Mouse (Mus musculus) large intestine, adult 2 months (tissue): ENCODE measurements around the gene Lsamp. TPM values are rescaled to one million over a fixed set of nuclear protein-coding genes. Genes with fewer than 3 reads are reported as not detected.
"Not testable (repeated sequence)": the region's sequence is repeated elsewhere in the genome, so short reads cannot be mapped to it uniquely, and the experiment has no call there.

Source experiments
- DNase-seq: peaks from one replicate; pipeline ENCODE4 v3.0.0-alpha.2; 2012; ENCODE audit warnings: low read depth, low spot score
- WGBS: fragments of 180-500 bp; shearing (Covaris S2); methylation state at CpG from one replicate; pipeline ENCODE4 v1.1.7; 2018; 5-methylcytosine and 5-hydroxymethylcytosine counted together
- polyA plus RNA-seq: library from polyadenylated mRNA; depleted of rRNA; stranded (reverse); fragments of >200 nt; gene quantifications from 2 replicates; pipeline ENCODE4 v1.2.3, GENCODE M21; 2012

Gene Lsamp
- polyA plus RNA-seq, 1 experiment, result 0.53 TPM

DNA sequence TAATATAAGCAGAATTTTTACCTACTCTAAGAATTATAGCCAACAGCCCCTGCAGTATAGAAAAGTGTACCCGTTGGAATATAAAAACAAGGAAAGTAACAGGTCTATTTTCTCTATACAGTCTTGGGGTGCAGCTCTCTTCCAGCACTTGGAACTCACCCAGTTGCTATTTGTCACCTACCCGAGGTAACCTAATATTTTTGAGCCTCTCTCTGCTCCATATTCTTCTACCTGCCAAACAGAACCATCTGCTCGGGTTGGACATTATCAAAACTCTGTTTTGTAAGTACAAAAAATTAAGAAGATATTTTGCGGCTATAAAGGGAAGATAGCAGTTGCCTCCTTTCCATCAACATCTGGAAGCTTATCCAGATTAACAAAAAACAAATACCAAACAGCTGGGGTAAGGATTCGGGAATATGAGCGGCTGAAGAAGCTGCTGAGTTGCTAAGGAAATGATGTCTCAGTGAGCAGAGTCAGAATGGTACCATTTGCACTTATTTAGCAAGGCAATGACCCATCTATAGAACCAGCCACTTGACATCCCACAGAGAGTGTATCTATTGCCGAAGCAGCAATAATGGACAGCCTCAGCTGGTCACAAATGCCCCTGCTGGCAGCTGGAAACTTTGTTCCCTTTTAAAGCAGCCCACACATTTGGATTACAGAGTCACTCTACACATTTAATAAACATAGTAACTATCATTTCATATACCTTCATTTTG lies 1957.6 kb downstream of the Lsamp start:
- DNase-seq, result no peak

DNA sequence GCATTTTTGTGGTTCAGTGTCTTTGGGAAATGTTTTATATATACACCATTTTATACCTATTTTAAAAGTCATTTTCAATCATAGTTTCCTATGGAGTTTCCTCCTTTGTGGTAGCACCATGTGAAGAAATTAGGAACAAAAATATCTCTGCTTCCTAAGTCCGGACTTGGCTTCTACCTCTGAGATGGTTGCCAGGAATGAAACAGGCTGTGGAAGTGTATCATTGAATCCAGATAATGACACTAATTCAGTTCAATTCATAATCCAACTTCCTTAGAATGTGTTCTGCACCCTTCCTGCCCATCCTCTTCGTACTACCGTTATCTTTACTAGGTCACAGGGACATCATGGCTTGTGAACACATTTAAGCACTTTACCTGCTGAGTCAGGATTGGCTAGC lies 1973.7 kb downstream of the Lsamp start:
- no peak for DNase-seq
- WGBS, result 88% methylated on average over 3 of the region's 3 CpGs

More for the DNA sequence above, 1957.6 kb downstream of the Lsamp start:
- WGBS, result 73% methylated on average over 7 of the region's 7 CpGs

DNA sequence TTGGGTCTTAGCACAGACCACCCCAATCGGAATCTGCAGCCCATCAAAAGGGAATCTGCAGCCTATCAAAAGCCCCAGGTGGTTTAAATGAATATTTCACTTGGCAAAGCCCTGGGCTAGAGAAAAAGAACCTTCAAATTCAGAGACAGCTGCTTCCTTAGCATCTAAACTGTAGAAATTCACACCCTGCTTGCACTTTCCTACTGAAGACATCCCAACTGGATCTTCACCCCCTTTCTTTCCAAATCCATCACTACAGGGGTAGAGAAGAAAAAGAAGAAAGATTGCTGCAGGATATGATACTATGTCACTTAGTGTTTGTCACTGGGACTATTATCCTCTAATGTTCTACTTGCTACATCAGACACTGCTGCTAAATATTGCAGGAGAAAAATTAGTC lies 1981.5 kb downstream of the Lsamp start:
- WGBS, result 57% methylated on average over 1 of the region's 1 CpGs
- no peak for DNase-seq

DNA sequence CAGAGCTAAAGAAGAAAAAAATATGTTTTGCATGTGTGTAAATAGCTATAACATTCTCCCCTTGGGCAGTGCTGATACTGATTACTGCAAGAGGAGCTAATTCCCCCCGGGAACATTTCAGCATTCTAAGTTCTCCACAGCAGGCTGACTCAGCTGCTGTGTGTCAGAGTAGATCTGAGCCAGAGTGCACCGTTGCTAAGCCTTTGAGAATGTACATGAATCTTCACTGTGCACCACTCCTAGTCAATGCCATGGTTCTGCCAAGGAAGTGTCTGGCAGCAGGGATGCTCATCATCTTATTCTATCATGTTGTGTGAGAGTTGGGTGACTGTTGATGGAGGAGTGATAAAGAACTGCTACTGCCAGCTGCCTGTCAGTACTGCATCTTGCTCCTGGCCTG lies 1985.1 kb downstream of the Lsamp start:
- no peak for DNase-seq
- 54% methylated on average over 2 of the region's 2 CpGs for WGBS

DNA sequence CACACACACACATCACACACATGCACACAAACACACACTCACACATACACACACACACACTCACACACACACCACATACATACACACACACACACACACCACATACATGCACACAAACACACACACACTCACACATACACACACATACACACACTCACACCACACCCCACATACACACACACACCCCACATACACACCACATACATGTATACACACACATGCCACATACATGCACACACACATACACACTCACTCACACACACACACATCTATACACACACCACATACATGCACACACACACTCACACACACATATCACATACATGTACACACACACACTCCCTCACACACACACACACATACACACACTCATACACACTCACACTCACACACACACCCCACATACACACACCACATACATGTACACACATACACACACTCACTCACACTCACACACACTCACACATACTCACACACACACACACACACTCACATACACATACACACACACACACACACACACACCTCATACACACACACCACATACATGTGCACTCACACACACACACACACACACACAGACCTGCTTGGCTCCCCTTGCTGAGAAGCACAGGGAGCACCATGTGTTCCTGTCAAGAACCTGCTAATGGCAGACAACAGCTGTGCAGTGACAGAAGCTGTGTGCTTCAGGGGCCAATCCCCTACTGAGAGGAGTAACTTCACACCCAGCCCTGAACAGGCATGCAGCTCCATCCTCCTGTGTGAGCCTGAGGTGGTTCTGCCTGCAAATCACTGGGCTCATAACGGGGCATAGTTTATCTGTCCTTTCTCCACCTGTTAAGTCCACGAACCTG lies 1990.9 kb downstream of the Lsamp start:
- whole genome bisulfite sequencing, result 54% methylated on average over 2 of the region's 2 CpGs
- no peak for DNase-seq

DNA sequence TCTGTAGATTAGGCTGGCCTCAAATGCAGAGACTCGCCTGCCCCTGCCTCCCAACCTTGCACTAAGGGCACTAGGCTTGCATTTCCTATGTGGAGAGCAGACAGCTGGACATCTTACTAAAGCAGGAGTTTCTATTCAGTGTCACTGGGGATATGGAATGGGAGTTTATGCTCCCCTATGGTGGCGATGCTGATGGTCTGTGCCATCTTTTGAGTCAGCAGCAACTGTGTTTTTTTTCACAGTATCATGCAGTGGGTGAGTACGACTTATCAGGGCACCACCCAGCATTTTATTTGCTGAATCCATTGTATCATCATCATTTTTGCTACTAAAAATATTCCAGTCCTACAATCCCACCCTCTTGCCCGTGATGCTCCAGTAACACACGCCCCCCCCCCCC lies 1992.7 kb downstream of the Lsamp start:
- 72% methylated on average over 5 of the region's 5 CpGs for WGBS
- DNase-seq, result no peak

DNA sequence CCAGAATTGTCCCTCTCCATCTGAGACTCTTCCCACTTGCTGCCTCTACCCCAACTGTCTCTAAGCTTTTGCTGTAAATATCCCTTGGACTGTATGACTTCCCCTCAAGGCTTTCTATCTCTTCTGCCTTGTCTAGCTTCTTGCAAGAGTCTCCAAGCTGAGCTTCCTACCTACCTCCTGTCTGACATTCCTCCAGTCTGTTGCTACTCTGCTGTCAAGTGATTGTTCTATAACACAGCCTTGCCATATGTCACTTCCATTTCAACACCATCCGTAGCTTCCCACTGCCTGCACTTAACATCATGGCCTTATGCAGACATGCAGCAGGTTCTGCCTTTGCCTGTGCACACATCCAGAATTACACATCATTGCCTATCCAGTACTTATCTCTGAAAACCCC lies 2012.8 kb downstream of the Lsamp start:
- DNase-seq, result no peak
- WGBS, result 77% methylated on average over 1 of the region's 1 CpGs

DNA sequence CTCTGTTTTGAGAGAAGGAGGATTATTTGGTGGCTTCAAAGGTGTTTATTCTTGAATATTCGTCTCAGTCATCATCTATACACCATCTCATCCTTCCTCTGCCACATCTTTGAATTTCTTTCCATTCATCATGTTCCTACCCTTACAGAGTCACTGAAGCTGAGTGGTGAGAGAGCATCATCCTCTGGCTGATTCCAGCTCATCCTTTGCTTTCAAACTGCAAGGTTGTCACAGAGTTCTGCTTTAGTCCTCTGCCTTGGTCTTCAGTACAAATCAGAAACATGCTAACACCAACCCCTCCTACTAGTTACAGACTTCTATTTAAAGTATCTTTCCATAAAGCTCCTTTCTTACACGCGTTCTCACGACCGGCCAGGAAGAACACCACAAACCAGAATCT lies 2018.8 kb downstream of the Lsamp start:
- DNase-seq, result no peak
- 88% methylated on average over 5 of the region's 5 CpGs for WGBS

DNA sequence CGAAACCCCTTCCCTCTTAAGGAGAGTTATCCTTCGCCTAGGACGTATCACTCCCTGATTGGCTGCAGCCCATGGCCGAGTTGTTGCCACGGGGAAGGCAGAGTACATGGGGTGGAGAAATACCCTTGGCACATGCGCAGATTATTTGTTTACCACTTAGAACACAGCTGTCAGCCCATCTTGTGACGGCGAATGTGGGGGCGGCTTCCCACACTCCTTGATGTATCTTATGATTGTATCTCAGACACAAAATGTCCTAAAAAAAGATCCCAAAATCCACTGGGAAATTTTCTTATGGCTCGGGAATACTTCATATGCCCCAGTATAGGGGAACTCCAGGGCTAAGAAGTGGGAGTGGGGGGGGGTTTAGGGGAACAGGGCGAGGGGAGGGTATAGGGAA lies 2019.3 kb downstream of the Lsamp start:
- 87% methylated on average over 11 of the region's 11 CpGs for WGBS
- not testable (repeated sequence) for DNase-seq

DNA sequence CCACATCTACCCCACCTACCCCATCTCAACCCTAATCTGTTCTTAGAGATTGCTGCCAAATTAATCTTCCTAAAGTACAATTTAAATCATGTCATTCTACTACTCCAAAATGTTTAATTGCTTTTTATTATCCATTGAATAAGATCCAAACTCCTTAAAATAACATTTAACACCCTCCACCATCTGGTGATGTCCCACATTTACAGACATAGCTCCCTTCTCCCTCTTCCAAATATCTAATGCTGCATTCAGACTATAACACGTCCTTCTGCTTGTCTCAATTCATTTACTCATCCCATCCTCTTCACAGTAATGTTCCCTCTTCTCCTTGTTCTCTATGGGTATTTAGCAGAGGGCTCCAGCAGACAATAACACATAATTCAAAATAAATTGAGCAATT lies 2020.0 kb downstream of the Lsamp start:
- DNase-seq, result no peak
- WGBS, result 27% methylated on average over 1 of the region's 1 CpGs

DNA sequence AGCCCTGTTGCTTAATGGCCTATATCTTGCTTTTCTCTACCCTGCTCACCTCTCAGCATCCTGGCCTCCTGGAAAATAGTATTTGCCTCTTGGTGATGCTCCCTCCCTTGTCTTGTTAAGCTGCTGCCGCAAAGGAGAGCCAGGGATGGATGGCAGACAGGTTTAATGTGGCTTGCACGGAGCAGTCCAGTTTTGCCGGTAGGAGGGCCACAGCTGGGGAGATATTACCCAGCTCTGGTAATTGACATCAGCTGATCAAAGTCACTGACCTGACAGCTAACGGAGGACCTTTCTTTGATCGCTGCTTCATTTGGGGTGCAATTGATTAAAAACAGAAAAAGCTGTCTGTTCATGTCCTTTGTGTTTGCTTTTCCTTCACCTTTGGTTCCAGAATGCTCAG lies 2030.8 kb downstream of the Lsamp start:
- DNase-seq, result no peak
- WGBS, result 74% methylated on average over 5 of the region's 5 CpGs

DNA sequence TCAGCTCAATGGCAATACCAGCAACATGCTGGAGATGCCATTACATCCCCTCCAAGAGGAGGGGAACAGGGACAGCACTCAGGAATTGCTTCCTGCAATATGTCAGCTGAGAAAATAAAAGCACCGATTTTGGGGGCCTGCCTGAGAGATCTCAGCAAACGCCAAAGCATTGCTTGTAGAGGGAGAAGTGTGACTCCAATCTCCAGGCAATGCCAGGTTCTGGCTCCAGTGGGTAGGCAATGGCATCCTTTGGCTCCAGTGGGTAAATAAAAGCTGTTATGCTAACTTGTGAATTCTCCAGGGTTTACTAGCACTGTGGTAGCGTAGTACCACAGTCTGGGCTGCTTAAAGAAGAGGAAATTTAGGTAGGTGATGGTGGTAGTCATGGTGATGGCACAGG lies 2031.3 kb downstream of the Lsamp start:
- DNase-seq, result no peak
- 57% methylated on average over 3 of the region's 3 CpGs for WGBS

DNA sequence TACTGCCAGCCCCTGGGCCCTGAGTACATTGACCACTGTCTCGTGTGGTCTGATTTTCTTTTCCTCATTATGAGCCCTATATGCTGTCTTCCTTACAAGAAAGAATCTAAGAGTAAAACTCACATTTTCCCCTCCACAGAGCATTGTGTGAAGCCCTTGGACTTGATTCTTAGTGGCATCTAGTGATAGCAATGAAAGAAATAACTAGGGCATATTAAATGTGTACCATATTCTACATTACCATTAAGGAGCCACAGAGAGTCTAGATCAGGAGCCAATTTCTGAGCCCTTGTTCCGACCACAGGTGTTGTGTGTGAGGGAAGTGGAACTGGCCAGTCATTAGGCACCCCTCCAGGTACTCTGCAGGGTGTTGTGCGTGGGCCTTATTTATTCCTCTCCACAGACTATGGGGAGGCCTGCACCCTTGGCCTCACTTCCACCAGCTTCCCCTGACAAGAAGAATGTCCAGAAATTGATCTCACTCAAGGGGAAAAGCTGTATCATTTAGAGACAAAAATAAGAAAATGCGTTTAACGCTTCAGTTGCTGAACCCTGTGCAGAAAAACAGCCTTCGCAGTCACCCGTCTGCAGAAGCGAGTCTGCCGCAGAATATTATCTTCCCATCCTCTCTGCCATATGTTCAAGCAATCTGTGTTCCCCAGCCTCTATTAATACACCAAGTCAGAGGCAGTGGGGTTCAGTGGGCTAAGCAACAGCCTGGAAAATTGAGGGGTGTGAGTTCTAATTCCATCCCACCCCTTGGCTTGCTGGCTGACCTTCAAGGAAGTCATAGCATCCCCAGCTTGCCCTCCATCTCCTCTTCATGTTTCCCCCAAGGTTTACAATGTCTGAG lies 2032.9 kb downstream of the Lsamp start:
- 90% methylated on average over 9 of the region's 9 CpGs for WGBS

DNA sequence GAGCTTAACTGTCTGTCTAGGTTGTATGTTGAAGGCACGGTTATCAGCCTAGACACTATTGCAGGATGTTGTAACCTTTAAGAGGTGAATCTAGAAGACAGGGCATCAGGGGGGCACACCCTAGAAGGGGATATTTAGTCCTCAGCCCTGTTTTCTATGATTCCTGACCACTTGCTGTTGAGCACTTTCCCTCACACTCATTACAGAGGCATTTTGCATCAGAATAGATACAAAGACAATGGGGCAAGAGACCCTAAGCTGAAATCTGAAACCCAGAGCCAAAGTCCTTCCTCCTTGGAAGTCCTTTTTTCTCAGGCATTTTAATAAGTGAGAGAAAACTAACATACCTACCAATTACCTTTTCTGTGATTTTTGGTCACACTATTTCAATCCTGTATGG lies 2038.4 kb downstream of the Lsamp start:
- 55% methylated on average over 1 of the region's 1 CpGs for WGBS
- DNase-seq, result no peak

More for the DNA sequence above, 2032.9 kb downstream of the Lsamp start:
- DNase-seq, result no peak

DNA sequence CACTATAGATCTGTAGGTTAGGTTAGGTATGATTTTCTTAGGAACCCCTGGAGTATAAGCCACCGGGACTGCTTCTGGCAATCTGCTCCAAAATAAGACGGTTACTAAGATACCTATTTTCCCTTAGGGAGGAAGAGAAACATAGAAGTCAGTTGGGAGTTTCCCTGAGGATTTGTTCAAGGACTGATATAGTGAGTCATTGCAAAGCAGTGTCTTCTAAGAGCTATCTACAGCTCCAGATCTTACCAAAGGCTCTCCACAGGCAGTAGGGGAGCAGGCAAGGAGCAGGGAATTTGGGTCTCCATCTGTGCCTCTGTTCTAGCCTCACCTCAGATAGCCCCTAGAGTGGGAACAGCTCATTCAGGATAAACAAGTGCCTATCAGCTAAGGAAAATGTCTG lies 2047.9 kb downstream of the Lsamp start:
- no peak for DNase-seq
- 93% methylated on average over 2 of the region's 2 CpGs for WGBS

DNA sequence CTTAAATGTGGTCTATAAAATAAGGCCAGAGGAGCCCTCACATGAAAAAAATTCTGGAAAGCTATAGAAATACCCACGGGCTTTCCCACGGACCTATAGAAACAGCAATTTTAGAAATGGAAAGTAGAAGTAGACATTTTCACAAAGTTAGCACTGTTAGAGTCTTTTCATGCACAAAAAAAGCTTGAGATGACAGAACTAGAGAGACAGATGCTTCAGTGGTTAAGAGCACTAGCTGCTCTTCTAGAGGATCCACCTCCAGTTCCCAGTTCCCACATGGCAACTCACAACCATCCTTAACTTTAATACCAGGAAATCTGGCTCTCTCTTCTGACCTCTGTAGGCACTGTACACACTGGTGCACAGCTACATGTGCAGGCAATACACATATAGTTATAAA lies 2049.3 kb downstream of the Lsamp start:
- DNase-seq, result no peak
- 79% methylated on average over 2 of the region's 2 CpGs for WGBS

DNA sequence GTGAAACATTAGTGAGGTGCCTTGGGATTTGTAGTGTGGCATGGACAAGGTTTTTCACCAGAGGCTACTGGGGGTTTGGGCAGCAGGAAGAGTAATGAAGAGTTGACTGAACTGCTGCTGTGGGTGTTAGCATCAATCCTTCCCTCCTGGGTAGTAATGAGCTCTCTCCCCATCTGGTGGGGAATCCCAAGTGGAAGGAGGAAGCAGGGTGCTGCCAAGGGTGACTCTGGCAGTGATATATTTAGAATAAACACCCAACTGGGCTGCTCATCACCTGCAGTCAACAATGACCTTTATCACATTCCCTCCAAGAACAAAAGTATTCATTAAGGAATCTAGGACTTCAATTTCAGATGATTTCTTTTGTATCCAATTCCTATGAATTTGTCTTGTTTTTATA lies 2064.0 kb downstream of the Lsamp start:
- no peak for DNase-seq

DNA sequence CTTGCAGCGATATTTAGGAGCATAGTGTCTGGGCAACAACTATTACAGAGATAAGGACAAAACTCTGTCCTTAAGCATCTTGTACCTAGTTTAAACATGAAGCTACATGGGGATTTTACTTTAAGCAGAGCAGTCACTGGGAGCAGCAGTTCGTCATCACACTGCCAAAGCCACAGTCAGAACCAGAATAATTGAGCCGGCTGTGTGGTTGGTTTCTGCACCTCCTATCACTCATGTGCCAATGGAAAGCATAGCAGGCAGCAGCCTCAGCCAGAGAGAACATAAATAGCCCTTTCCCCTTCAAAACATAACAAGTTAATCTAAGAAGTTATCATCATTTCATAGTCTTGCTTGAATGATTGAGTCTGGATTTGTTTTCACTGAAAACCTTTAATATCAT lies 2075.8 kb downstream of the Lsamp start:
- WGBS, result 70% methylated on average over 3 of the region's 3 CpGs
- no peak for DNase-seq

DNA sequence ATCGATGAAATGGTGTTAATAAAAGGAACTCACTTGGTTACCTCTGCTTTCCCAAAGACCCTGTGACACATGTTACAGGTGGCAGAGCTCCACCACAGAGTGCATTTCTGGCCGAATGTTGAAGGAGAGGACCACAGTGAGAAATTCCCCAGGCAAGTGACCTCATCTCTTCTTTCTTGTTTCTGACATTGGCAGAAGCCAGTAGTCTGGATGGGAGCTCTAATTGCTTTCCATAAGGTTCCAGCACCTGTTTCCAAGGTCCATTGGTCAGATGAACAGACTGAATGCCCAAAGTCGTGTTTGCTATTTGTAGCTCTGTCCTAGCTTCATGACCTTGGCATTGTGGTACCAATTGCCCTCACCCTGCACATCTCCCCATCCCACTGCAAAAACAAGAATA lies 2090.2 kb downstream of the Lsamp start:
- DNase-seq, result no peak
- WGBS, result 76% methylated on average over 3 of the region's 3 CpGs

DNA sequence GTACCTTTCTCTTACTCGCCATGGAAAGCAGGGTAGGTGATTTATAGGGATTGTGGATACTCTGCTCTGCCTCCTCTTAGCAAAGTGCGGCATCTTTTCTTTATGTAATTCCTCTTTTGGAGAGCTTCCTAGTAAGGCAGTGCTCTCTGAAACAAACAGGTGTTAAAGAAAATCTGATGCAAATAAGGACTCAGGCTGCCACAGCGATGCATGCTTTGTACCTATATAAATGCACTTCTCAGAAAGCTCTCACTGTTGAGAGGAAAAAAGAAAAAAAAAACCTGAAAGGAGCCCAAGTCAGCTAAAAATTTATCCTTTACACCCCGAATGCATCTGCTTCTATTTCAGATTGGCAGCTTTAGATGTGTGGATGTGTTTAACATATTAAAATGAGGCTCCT lies 2095.4 kb downstream of the Lsamp start:
- DNase-seq, result no peak
- 80% methylated on average over 4 of the region's 4 CpGs for WGBS
